Mouse (Mus musculus): ENCODE results near the gene Ddx19b. TPM values are rescaled to one million over a fixed set of nuclear protein-coding genes. Genes with fewer than 3 reads are reported as not detected.
"Not testable (repeated sequence)": the region's sequence is repeated elsewhere in the genome, so short reads cannot be mapped to it uniquely, and the experiment has no call there.

Gene Ddx19b
- total RNA-seq, 2 experiments from 2014 or later: 0.77 to 3.2 TPM

DNA sequence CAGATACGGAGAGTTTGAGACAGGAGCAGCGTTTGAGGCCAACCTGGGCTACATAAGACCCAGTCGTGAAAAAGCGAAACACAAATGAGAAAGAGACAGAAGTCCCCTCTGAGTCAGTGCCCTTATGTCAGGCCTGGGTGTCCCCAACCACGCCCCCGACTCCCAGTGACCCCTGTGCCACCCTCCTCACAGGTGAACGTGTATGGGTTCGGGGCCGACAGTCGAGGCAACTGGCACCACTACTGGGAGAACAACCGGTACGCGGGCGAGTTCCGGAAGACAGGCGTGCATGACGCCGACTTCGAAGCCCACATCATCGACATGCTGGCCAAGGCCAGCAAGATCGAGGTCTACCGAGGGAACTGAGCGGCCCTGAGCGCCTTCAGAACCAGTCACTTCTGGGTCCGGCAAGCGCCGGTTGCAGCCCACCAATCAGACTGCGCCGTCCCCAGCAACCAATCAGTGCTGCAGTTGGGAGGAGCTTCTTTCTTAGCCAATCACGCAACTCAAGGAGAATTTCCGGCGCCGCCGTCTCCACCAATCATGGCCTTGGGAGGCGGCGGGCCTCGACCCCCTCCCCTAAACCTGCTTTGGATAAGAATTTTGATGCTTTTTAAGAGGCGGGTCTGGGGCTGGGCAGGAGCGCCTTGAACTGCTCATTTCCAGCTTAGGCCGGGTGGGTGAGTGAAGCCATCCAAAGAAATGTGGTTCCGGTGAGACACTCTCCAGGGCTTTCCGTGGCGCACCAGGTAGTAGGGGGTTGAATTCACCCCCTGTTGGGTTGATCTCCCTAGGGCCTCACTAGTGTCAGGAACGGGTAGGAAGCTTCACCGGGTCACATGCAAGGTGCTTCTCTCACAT lies 61.4 kb downstream of the Ddx19b start:
- peak; percentile 88 for ATAC-seq (replicated peaks; ENCODE audit: low FRiP score, poor library complexity, severe bottlenecking)

- ATAC-seq (replicated peaks; ENCODE audit: low FRiP score, poor library complexity, severe bottlenecking): no peak
These were observed 64.2 kb downstream of the Ddx19b start for GRCm38 (mm10) chr8:110967326-110967725.

GRCm38 (mm10) chr8:110966586-110966985 lies 65.0 kb downstream of the Ddx19b start:
- no peak for ATAC-seq (replicated peaks; ENCODE audit: low FRiP score, poor library complexity, severe bottlenecking)

DNA sequence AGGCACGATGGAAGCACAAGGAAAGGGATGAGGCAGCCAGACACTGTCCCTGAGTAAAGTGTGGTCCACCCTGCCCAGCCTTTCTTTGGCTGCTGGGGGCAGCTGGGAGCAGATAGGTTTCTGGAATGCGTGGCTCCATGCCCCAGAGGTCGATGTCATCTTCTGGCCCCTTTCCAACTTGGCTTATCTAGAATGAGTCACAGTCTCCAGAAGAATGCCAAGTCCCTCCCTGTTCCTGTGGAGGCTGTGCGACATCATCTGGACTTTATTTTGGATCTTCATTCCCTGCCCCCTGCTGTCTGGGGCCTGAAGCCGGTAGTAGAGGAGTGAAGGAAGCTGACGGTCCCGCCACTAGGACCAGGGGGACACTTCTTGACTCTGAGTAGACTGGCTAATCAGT lies 66.0 kb downstream of the Ddx19b start:
- peak; percentile 9; the same call in 1 of the 2 replicates for ATAC-seq (replicated peaks; ENCODE audit: low FRiP score, poor library complexity, severe bottlenecking)

- no peak for ATAC-seq (replicated peaks; ENCODE audit: low FRiP score, poor library complexity, severe bottlenecking)
These were observed 66.9 kb downstream of the Ddx19b start for GRCm38 (mm10) chr8:110964666-110965065.

DNA sequence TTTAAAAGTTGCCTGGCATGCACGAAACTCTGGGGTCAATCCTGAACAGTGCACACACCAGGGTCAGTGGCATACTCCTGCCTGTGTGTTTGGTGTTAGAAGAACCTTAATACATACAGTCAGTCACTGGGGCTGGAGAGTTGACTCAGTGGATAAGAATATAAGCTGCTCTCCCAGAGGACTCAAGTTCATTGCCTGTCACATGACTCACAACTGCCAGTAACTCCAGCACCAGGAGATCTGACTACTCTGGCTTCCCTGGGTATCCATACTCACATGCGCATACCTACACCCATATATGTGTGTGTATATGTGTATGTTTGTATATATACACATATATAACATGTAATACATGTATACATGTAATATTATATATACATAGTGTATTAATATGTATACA lies 68.5 kb downstream of the Ddx19b start:
- no peak for ATAC-seq (replicated peaks; ENCODE audit: low FRiP score, poor library complexity, severe bottlenecking)

DNA sequence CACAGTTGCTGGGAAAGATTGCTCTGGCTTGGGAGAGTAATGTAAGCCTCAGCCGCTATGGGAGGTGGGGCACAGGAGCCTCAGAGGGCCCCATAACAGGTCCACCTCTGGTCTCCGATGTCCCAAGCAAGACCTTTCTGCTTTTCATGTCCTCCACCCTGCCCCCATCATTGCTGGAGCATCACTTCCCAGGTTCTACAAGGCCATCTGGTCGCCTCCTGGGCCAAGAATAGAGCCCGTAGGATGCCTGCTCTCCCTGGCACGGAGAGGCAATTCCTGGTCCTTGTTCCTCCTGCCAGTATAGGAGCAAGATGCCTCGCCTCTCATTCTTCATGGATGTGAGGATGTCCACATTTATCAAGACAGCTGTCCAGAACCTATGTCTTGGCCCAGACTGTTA lies 71.6 kb downstream of the Ddx19b start:
- no peak for ATAC-seq (replicated peaks; ENCODE audit: low FRiP score, poor library complexity, severe bottlenecking)

DNA sequence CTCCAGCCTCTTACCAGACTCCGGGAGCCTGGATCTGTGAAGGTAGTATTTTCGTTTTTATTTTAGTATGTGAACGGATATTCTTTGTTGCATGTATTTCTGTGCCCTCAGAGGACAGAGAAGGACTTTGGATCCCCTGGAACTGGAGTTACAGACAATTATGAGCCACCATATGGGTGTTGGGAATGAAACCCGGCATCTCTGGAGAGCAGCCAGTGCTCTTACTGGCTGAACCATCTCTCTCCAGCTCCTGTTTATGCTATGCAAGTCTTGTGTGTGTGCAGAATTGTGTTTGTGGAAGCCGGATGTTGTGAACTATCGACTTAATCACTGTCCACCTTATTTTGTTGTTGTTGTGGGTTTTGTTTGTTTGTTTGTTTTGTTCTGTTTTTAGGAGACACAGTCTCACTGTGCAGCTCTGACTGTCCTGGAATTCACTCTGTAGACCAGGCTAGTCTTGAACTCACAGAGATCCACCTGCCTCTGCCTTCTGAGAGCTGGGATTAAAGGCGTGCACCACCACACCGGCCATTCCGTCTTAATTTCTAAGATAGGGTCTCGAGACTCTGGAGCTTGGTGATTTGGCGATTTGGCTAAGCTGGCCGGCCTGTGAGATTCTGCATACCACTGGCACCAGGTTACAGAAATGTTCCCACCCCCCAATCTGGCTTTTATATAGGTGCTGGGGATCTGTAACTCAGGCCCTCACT lies 72.3 kb downstream of the Ddx19b start:
- no peak for ATAC-seq (replicated peaks; ENCODE audit: low FRiP score, poor library complexity, severe bottlenecking)

GRCm38 (mm10) chr8:110958553-110958952 lies 73.0 kb downstream of the Ddx19b start:
- ATAC-seq (replicated peaks; ENCODE audit: low FRiP score, poor library complexity, severe bottlenecking): not testable (repeated sequence)

GRCm38 (mm10) chr8:110958135-110958534 lies 73.4 kb downstream of the Ddx19b start:
- ATAC-seq (replicated peaks; ENCODE audit: low FRiP score, poor library complexity, severe bottlenecking): no peak

GRCm38 (mm10) chr8:110957471-110957870 lies 74.1 kb downstream of the Ddx19b start:
- no peak for ATAC-seq (replicated peaks; ENCODE audit: low FRiP score, poor library complexity, severe bottlenecking)

DNA sequence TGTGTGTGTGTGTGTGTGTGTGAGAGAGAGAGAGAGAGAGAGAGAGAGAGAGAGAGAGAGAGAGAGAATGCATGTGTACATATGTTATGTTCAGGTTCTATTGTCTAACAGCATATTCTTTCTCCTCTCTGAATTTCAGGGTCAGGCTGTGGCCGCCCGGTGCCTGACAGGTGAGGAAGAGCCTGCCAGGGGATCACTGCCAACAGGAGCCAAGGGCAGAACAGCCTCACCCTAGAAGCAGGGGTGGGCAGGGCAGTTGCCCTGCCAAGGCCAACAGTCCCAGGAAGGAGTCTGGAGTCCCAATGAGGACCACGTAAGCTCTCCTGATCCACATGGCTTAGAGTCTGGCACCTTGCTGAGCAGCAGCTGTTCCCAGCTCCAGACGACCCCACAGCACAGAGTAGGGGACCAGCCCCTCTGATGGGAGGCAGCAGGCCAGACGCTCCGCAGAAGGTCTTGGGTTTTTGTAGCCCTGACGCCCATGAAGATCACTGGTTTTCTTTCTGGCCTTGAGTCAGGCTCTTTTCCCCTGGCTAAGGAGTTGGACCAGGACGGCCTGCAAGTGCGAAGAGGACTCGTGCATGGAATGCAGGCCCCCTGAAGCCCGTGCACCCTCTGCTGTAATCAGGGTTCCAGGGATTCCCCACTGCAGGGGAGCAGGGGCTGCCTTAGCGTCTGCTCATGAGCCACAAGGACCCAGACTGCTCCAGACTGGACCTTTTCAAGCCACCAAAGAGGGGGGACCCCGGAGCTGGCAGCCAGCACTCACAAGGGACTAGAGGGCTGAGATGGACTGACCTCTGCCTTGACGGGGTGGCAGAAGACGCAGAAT lies 74.7 kb downstream of the Ddx19b start:
- ATAC-seq (replicated peaks; ENCODE audit: low FRiP score, poor library complexity, severe bottlenecking): no peak

GRCm38 (mm10) chr8:110954776-110955175 lies 76.8 kb downstream of the Ddx19b start:
- no peak for ATAC-seq (replicated peaks; ENCODE audit: low FRiP score, poor library complexity, severe bottlenecking)

Other genes with a start within 250 kb of the Ddx19b start
- not detected in 2 replicates for gene Il34, start 225.8 kb downstream of the Ddx19b start, total RNA-seq (2015; ENCODE audit: low replicate concordance)
- gene Il34, start 225.8 kb downstream of the Ddx19b start, total RNA-seq (2017; ENCODE audit: low replicate concordance): 0.43 TPM in 1 of 2 replicates, not detected in the other
- 3.6 and 8.1 TPM in 2 replicates for gene Cog4, start 185.2 kb downstream of the Ddx19b start, total RNA-seq (2015; ENCODE audit: low replicate concordance)
- 25.8 and 42.4 TPM in 2 replicates for gene Cog4, start 185.2 kb downstream of the Ddx19b start, total RNA-seq (2017; ENCODE audit: low replicate concordance)
- gene Sf3b3, start 185.0 kb downstream of the Ddx19b start, total RNA-seq (2015; ENCODE audit: low replicate concordance): 28.8 and 50.5 TPM in 2 replicates
- 41.1 and 52.9 TPM in 2 replicates for gene Sf3b3, start 185.0 kb downstream of the Ddx19b start, total RNA-seq (2017; ENCODE audit: low replicate concordance)
- gene Fuk, start 129.3 kb downstream of the Ddx19b start, total RNA-seq (2015; ENCODE audit: low replicate concordance): 0.58 and 3.3 TPM in 2 replicates
- 0.68 and 0.98 TPM in 2 replicates for gene Fuk, start 129.3 kb downstream of the Ddx19b start, total RNA-seq (2017; ENCODE audit: low replicate concordance)
- 60.1 and 66.5 TPM in 2 replicates for gene St3gal2, start 111.8 kb downstream of the Ddx19b start, total RNA-seq (2015; ENCODE audit: low replicate concordance)
- 66.0 and 95.1 TPM in 2 replicates for gene St3gal2, start 111.8 kb downstream of the Ddx19b start, total RNA-seq (2017; ENCODE audit: low replicate concordance)
- gene Ddx19a, start 34.0 kb downstream of the Ddx19b start, total RNA-seq (2015; ENCODE audit: low replicate concordance): 13.1 and 31.6 TPM in 2 replicates
- gene Ddx19a, start 34.0 kb downstream of the Ddx19b start, total RNA-seq (2017; ENCODE audit: low replicate concordance): 9.5 and 13.1 TPM in 2 replicates
- 12.3 and 23.1 TPM in 2 replicates for gene Aars, start 1.4 kb upstream of the Ddx19b start, total RNA-seq (2015; ENCODE audit: low replicate concordance)
- gene Aars, start 1.4 kb upstream of the Ddx19b start, total RNA-seq (2017; ENCODE audit: low replicate concordance): 35.3 and 49.5 TPM in 2 replicates
- gene Exosc6, start 24.6 kb upstream of the Ddx19b start, total RNA-seq (2015; ENCODE audit: low replicate concordance): 6.5 and 7.3 TPM in 2 replicates
- not detected in 2 replicates for gene Exosc6, start 24.6 kb upstream of the Ddx19b start, total RNA-seq (2017; ENCODE audit: low replicate concordance)
- not detected in 2 replicates for gene Clec18a, start 60.7 kb upstream of the Ddx19b start, total RNA-seq (2015; ENCODE audit: low replicate concordance)
- gene Clec18a, start 60.7 kb upstream of the Ddx19b start, total RNA-seq (2017; ENCODE audit: low replicate concordance): not detected in 2 replicates
- gene Pdpr, start 62.9 kb upstream of the Ddx19b start, total RNA-seq (2015; ENCODE audit: low replicate concordance): 1.5 and 5.0 TPM in 2 replicates
- gene Pdpr, start 62.9 kb upstream of the Ddx19b start, total RNA-seq (2017; ENCODE audit: low replicate concordance): 3.6 and 4.8 TPM in 2 replicates
- gene Glg1, start 227.5 kb upstream of the Ddx19b start, total RNA-seq (2015; ENCODE audit: low replicate concordance): 13.8 and 14.0 TPM in 2 replicates
- gene Glg1, start 227.5 kb upstream of the Ddx19b start, total RNA-seq (2017; ENCODE audit: low replicate concordance): 27.9 and 33.1 TPM in 2 replicates

All from erythroblast, adult 5-6 weeks (primary cell).